15 mouse cellular contexts compared by ENCODE assay signal in the genomic region with DNA sequence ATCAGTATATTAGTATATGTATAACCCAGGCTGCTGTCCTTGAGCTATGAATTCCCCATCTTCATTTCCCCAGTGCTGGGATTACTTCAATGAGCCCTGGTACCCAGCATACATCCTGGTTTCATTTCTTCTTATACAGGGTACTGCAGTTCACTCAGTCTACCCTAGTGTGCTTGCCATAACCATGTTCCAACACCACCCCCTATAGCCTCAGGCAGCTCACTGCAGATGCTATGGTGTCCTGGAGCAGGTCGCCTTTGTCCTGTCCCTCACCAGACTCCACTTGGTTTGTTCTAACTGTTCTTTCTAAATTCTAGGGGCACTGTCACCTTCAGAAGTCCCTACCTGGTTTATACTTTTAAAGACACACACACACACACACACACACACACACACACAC. TPM values are rescaled to one million over a fixed set of nuclear protein-coding genes. Genes with fewer than 3 reads are reported as not detected.
DNase-seq lines count a peak whose midpoint lies in the region; ATAC-seq and TF ChIP-seq lines count a peak whose summit lies in the region.
"Had no signal": no experiment of that assay in that cellular context is flagged by ENCODE, and none has a peak within 500 bp of the region (broad histone marks: within the 10 kb centered on the region; RNA-seq: fewer than 3 reads in every experiment).

No protein-coding gene starts in this region.

- no peaks in the 10 kb centered on the region for H3K9me3 ChIP-seq in lung, postnatal 0 days (ENCODE audit: low read length)
- H3K9me3 ChIP-seq in stomach, embryonic 16.5 days (replicated peaks; ENCODE audit: control insufficient read depth, low read length): no peaks in the 10 kb centered on the region
- H3K9me3 ChIP-seq: liver, embryonic 13.5 days had no signal

- H3K27me3 ChIP-seq in lung, postnatal 0 days (replicated peaks; ENCODE audit: insufficient read depth, low read length): no peaks in the 10 kb centered on the region
- H3K27me3 ChIP-seq in stomach, embryonic 16.5 days (ENCODE audit: control insufficient read depth, insufficient read depth, low read length): no peaks in the 10 kb centered on the region
- H3K27me3 ChIP-seq: liver, embryonic 13.5 days had no signal

- H3K36me3 ChIP-seq in lung, postnatal 0 days (ENCODE audit: insufficient read depth, low read length): no peaks in the 10 kb centered on the region
- H3K36me3 ChIP-seq in stomach, embryonic 16.5 days (ENCODE audit: control insufficient read depth, insufficient read depth, low read length): no peaks in the 10 kb centered on the region
- H3K36me3 ChIP-seq: liver, embryonic 13.5 days had no signal

- H3K4me2 ChIP-seq in lung, postnatal 0 days (replicated peaks; ENCODE audit: low read depth, low read length): no peak overlapping the region
- H3K4me2 ChIP-seq in stomach, embryonic 16.5 days (ENCODE audit: low read depth, low read length): no peak overlapping the region
- H3K4me2 ChIP-seq: liver, embryonic 13.5 days had no signal

- H3K4me1 ChIP-seq in lung, postnatal 0 days (ENCODE audit: insufficient read depth, low read depth, low read length): no peaks in the 10 kb centered on the region
- no peaks in the 10 kb centered on the region for H3K4me1 ChIP-seq in stomach, embryonic 16.5 days (ENCODE audit: control insufficient read depth, insufficient read depth, low read length)
- H3K4me1 ChIP-seq: liver, embryonic 13.5 days had no signal

- H3K9ac ChIP-seq in lung, postnatal 0 days (replicated peaks; ENCODE audit: low read depth): no peak overlapping the region
- no peak overlapping the region for H3K9ac ChIP-seq in stomach, embryonic 16.5 days (ENCODE audit: low read length)
- H3K9ac ChIP-seq: liver, embryonic 13.5 days had no signal

- no peak overlapping the region for H3K27ac ChIP-seq in lung, postnatal 0 days (ENCODE audit: low read length)
- H3K27ac ChIP-seq in stomach, embryonic 16.5 days (ENCODE audit: low read length): no peak overlapping the region
- H3K27ac ChIP-seq: liver, embryonic 13.5 days had no signal

- H3K4me3 ChIP-seq in lung, postnatal 0 days (ENCODE audit: low read depth, low read length): no peak overlapping the region
- H3K4me3 ChIP-seq in stomach, embryonic 16.5 days (replicated peaks; ENCODE audit: low read length): no peak overlapping the region
- H3K4me3 ChIP-seq: liver, embryonic 13.5 days; myocyte had no signal

- TF ChIP-seq EP300 in lung, postnatal 0 days (IDR thresholded peaks at IDR 0.05): no peak

- peak; percentile 7 for DNase-seq in heart, postnatal 14 days
- DNase-seq in heart, adult 9 months (ENCODE audit: low spot score in 2 of 2): no peak
- DNase-seq in lung, postnatal 0 days (ENCODE audit: low spot score): no peak
- no peak for DNase-seq in lung, postnatal 14 days
- peak; percentile 3 for DNase-seq in brain, embryonic 14.5 days (ENCODE audit: low read depth)
- no peak for DNase-seq in ovary, postnatal 10 days (ENCODE audit: low spot score)
- no peak for DNase-seq in ovary, postnatal 14 days (ENCODE audit: low spot score)
- DNase-seq: liver, embryonic 13.5 days; right cerebral cortex, postnatal 25 days; thymus, postnatal 25 days had no signal

- 70% methylated on average over 1 of the region's 1 CpGs for WGBS in lung, postnatal 0 days
- WGBS in stomach, embryonic 16.5 days: 60% methylated on average over 1 of the region's 1 CpGs

- intact Hi-C loops in heart, postnatal 14 days (cut with DNase I): loop anchor here (2.0 to 5.0 kb wide), 4 partner anchors 48 to 272 kb away; no protein-coding TSS in a partner anchor

- ATAC-seq in lung, postnatal 0 days: no peak
- ATAC-seq in stomach, embryonic 16.5 days (ENCODE audit: insufficient read depth, low FRiP score): 0 out of 2 replicates have a peak, but pooled peaks have one; percentile 44

- no peak for TF ChIP-seq POLR2A in brain, embryonic 14.5 days (IDR thresholded peaks at IDR 0.05; ENCODE audit: borderline replicate concordance, extremely low read depth, insufficient read depth, insufficient read length, poor library complexity, severe bottlenecking)

- peak; percentile 72 for TF ChIP-seq CTCF in lung, postnatal 0 days (IDR thresholded peaks at IDR 0.05)
- TF ChIP-seq CTCF in brain, embryonic 14.5 days (IDR thresholded peaks at IDR 0.05; ENCODE audit: borderline replicate concordance, extremely low read depth, insufficient read depth, insufficient read length): peak; percentile 21; the same call in 1 of the 2 replicates

RNA-seq across cellular contexts. Expression of a gene that starts 10.8 kb away (rescaled TPM):
- under 1 TPM in 1 of 2 experiments, not detected in 1; 0.12 TPM for total RNA-seq in heart, postnatal 14 days (2021)
- not detected in 2 replicates for polyA plus RNA-seq in lung, postnatal 0 days (2015; fragmentation: Nextera tagmentation; extraction: Ambion mirVana)
- 0.01 TPM in 1 of 2 replicates, not detected in the other for polyA plus RNA-seq in brain, embryonic 14.5 days (2012; rRNA removed)
- 68.6 and 80.4 TPM in 2 replicates for polyA plus RNA-seq in stomach, embryonic 16.5 days (2015; fragmentation: Nextera tagmentation; extraction: Ambion mirVana)
- total RNA-seq: hematopoietic stem cell, adult 5-6 weeks; MEL had no signal
- polyA plus RNA-seq: embryonic facial prominence, embryonic 11.5 days; liver, embryonic 13.5 days; myocyte had no signal

Comparison
In these comparisons a context has a peak if more than half of its experiments do, and no peak if none do; other contexts are left out.
1. DNase-seq: peak in heart, postnatal 14 days (2 of 2) and brain, embryonic 14.5 days (single experiment); none in heart, adult 9 months (0 of 2), lung, postnatal 0 days (single experiment), lung, postnatal 14 days (single experiment), ovary, postnatal 10 days (single experiment) and ovary, postnatal 14 days (single experiment).
2. RNA of a gene that starts 10.8 kb away (polyA plus RNA-seq): 68.6 to 80.4 TPM in stomach, embryonic 16.5 days; 0.01 TPM in brain, embryonic 14.5 days and not detected in lung, postnatal 0 days; every median in the first group is over 10 times any median in the second.